8 mouse cellular contexts compared by ENCODE assay signal in genomic region chr7:80231971-80232488, GRCm38 (mm10). TPM values are rescaled to one million over a fixed set of nuclear protein-coding genes. Genes with fewer than 3 reads are reported as not detected.
DNase-seq lines count a peak whose midpoint lies in the region; ATAC-seq and TF ChIP-seq lines count a peak whose summit lies in the region.

No protein-coding gene starts in this region.

- H3K27me3 ChIP-seq in intestine, embryonic 14.5 days (replicated peaks; ENCODE audit: control insufficient read depth, insufficient read depth, low read length): no peaks in the 10 kb centered on the region
- H3K27me3 ChIP-seq in lung, embryonic 14.5 days (ENCODE audit: insufficient read depth, low read length): no peaks in the 10 kb centered on the region

- under 1% methylated on average over 29 of the region's 29 CpGs for WGBS in intestine, embryonic 14.5 days
- WGBS in lung, embryonic 14.5 days: 1% methylated on average over 29 of the region's 29 CpGs

- H3K27ac ChIP-seq in left cerebral cortex, adult 2 months: peak overlapping the region; percentile 63
- H3K27ac ChIP-seq in brown adipose tissue, adult 24 weeks (replicated peaks; ENCODE audit: low read depth, low read length): peak overlapping the region; percentile 22; the same call in 1 of the 2 replicates
- peak overlapping the region; percentile 61 for H3K27ac ChIP-seq in intestine, embryonic 14.5 days (ENCODE audit: low read depth)
- peak overlapping the region; percentile 67 for H3K27ac ChIP-seq in lung, embryonic 14.5 days (ENCODE audit: low read depth)

- intact Hi-C loops in left cerebral cortex, adult 2 months (cut with DNase I): no loop called here
- intact Hi-C loops in left cerebral cortex, postnatal 25 days (cut with DNase I): no loop called here

- peak overlapping the region; percentile 77 for H3K4me3 ChIP-seq in left cerebral cortex, adult 2 months
- H3K4me3 ChIP-seq in brown adipose tissue, adult 24 weeks (ENCODE audit: insufficient read depth, low read depth, low read length): peak overlapping the region; percentile 77
- H3K4me3 ChIP-seq in intestine, embryonic 14.5 days (ENCODE audit: low read depth, low read length): peak overlapping the region; percentile 66
- peak overlapping the region; percentile 66 for H3K4me3 ChIP-seq in lung, embryonic 14.5 days (ENCODE audit: low read depth, low read length)

- no peak for TF ChIP-seq CTCF in left cerebral cortex, adult 2 months (IDR thresholded peaks at IDR 0.05)
- no peak for TF ChIP-seq CTCF in lung, embryonic 14.5 days (IDR thresholded peaks at IDR 0.05; ENCODE audit: low read depth)

- H3K9ac ChIP-seq in intestine, embryonic 14.5 days (ENCODE audit: low read length): peak overlapping the region; percentile 49
- peak overlapping the region; percentile 56 for H3K9ac ChIP-seq in lung, embryonic 14.5 days

- H3K4me2 ChIP-seq in intestine, embryonic 14.5 days (ENCODE audit: low read length): peak overlapping the region; percentile 85
- peak overlapping the region; percentile 97 for H3K4me2 ChIP-seq in lung, embryonic 14.5 days

- peaks cover 11% of the 10 kb centered on the region for H3K36me3 ChIP-seq in intestine, embryonic 14.5 days (ENCODE audit: control insufficient read depth, insufficient read depth, low read length)
- H3K36me3 ChIP-seq in lung, embryonic 14.5 days (ENCODE audit: insufficient read depth): peaks cover 13% of the 10 kb centered on the region

- DNase-seq in left cerebral cortex, adult 2 months (ENCODE audit: extremely low spot score in 1 of 2, low spot score in 2 of 2): no peak
- DNase-seq in left cerebral cortex, adult 18-20 months (ENCODE audit: low spot score in 2 of 2): no peak
- DNase-seq in intestine, embryonic 14.5 days (ENCODE audit: low spot score): no peak
- peak; percentile 37 for DNase-seq in lung, embryonic 14.5 days
- DNase-seq in left cerebral cortex, postnatal 25 days (ENCODE audit: low spot score in 2 of 2): no peak
- DNase-seq in left cerebral cortex, adult 11 months (ENCODE audit: low spot score): no peak
- no peak for DNase-seq in adrenal gland, postnatal 25 days

- ATAC-seq in intestine, embryonic 14.5 days (replicated peaks; ENCODE audit: low FRiP score, low TSS enrichment, low read depth): peak; percentile 54
- ATAC-seq in lung, embryonic 14.5 days (ENCODE audit: insufficient read depth): peak; percentile 47

- 0 out of 2 replicates have a peak, but pooled peaks cover 2% of the 10 kb centered on the region for H3K4me1 ChIP-seq in brown adipose tissue, adult 24 weeks (ENCODE audit: control insufficient read depth, insufficient read depth, insufficient read length, low read length)
- H3K4me1 ChIP-seq in intestine, embryonic 14.5 days (replicated peaks; ENCODE audit: control insufficient read depth, insufficient read depth, low read length): peaks cover 12% of the 10 kb centered on the region; the same call in 1 of the 2 replicates
- 0 out of 2 replicates have a peak, but pooled peaks cover 3% of the 10 kb centered on the region for H3K4me1 ChIP-seq in lung, embryonic 14.5 days (ENCODE audit: insufficient read depth)

- H3K9me3 ChIP-seq in intestine, embryonic 14.5 days (ENCODE audit: control insufficient read depth, low read length): no peaks in the 10 kb centered on the region
- H3K9me3 ChIP-seq in lung, embryonic 14.5 days (ENCODE audit: low read depth, low read length): no peaks in the 10 kb centered on the region

RNA-seq across cellular contexts. Expression of gene Cib1, which starts 0.6 kb away (rescaled TPM):
- 10 to 100 TPM; 21.7 to 22.4 TPM for total RNA-seq in left cerebral cortex, adult 2 months (2021)
- 10 to 100 TPM; 20.4 to 24.3 TPM for total RNA-seq in left cerebral cortex, adult 18-20 months (2021)
- polyA plus RNA-seq in brown adipose tissue, adult 24 weeks (2012; ENCODE audit: insufficient read depth, insufficient read length, missing spikeins): 56.7 and 63.4 TPM in 2 replicates
- polyA plus RNA-seq in intestine, embryonic 14.5 days (2014; fragmentation: Nextera tagmentation; extraction: Ambion mirVana): 129 and 156 TPM in 2 replicates
- polyA plus RNA-seq in lung, embryonic 14.5 days (2014; fragmentation: Nextera tagmentation; extraction: Ambion mirVana): 66.4 and 67.4 TPM in 2 replicates
- 10 to 100 TPM; 18.4 to 19.9 TPM for total RNA-seq in left cerebral cortex, postnatal 25 days (2021)
- total RNA-seq in adrenal gland, postnatal 25 days (2021): 62.4 and 68.2 TPM in 2 replicates

RNA-seq across cellular contexts. Expression of gene Gdpgp1, which starts 0.6 kb away (rescaled TPM):
- total RNA-seq in left cerebral cortex, adult 2 months (2021): 1 to 10 TPM; 6.1 to 7.5 TPM
- 1 to 10 TPM; 5.3 to 6.4 TPM for total RNA-seq in left cerebral cortex, adult 18-20 months (2021)
- polyA plus RNA-seq in brown adipose tissue, adult 24 weeks (2012; ENCODE audit: insufficient read depth, insufficient read length, missing spikeins): 0.71 and 2.9 TPM in 2 replicates
- 4.4 and 4.5 TPM in 2 replicates for polyA plus RNA-seq in intestine, embryonic 14.5 days (2014; fragmentation: Nextera tagmentation; extraction: Ambion mirVana)
- polyA plus RNA-seq in lung, embryonic 14.5 days (2014; fragmentation: Nextera tagmentation; extraction: Ambion mirVana): 3.9 and 4.0 TPM in 2 replicates
- 1 to 10 TPM; 5.9 to 6.6 TPM for total RNA-seq in left cerebral cortex, postnatal 25 days (2021)
- total RNA-seq in adrenal gland, postnatal 25 days (2021): 5.6 and 6.0 TPM in 2 replicates

RNA-seq across cellular contexts. Expression of gene Ttll13, which starts 14.1 kb away (rescaled TPM):
- total RNA-seq in left cerebral cortex, adult 2 months (2021): 1 to 10 TPM; 2.0 to 2.8 TPM
- total RNA-seq in left cerebral cortex, adult 18-20 months (2021): 1 to 10 TPM; 1.9 to 3.0 TPM
- not detected in 2 replicates for polyA plus RNA-seq in brown adipose tissue, adult 24 weeks (2012; ENCODE audit: insufficient read depth, insufficient read length, missing spikeins)
- polyA plus RNA-seq in intestine, embryonic 14.5 days (2014; fragmentation: Nextera tagmentation; extraction: Ambion mirVana): 0.56 and 0.66 TPM in 2 replicates
- 0.50 and 0.71 TPM in 2 replicates for polyA plus RNA-seq in lung, embryonic 14.5 days (2014; fragmentation: Nextera tagmentation; extraction: Ambion mirVana)
- total RNA-seq in left cerebral cortex, postnatal 25 days (2021): 1 to 10 TPM; 1.1 to 2.2 TPM
- 0.57 and 2.1 TPM in 2 replicates for total RNA-seq in adrenal gland, postnatal 25 days (2021)

RNA-seq across cellular contexts. Expression of gene Ngrn, which starts 29.0 kb away (rescaled TPM):
- total RNA-seq in left cerebral cortex, adult 2 months (2021): 10 to 100 TPM; 40.8 to 45.3 TPM
- 10 to 100 TPM; 41.8 to 47.0 TPM for total RNA-seq in left cerebral cortex, adult 18-20 months (2021)
- 26.1 and 27.5 TPM in 2 replicates for polyA plus RNA-seq in brown adipose tissue, adult 24 weeks (2012; ENCODE audit: insufficient read depth, insufficient read length, missing spikeins)
- polyA plus RNA-seq in intestine, embryonic 14.5 days (2014; fragmentation: Nextera tagmentation; extraction: Ambion mirVana): 51.1 and 51.4 TPM in 2 replicates
- 40.1 and 41.0 TPM in 2 replicates for polyA plus RNA-seq in lung, embryonic 14.5 days (2014; fragmentation: Nextera tagmentation; extraction: Ambion mirVana)
- total RNA-seq in left cerebral cortex, postnatal 25 days (2021): 10 to 100 TPM; 43.5 to 45.1 TPM
- 50.3 and 64.1 TPM in 2 replicates for total RNA-seq in adrenal gland, postnatal 25 days (2021)

RNA-seq across cellular contexts. Expression of gene Vps33b, which starts 37.4 kb away (rescaled TPM):
- total RNA-seq in left cerebral cortex, adult 2 months (2021): 10 to 100 TPM; 21.5 to 23.2 TPM
- total RNA-seq in left cerebral cortex, adult 18-20 months (2021): 10 to 100 TPM; 18.8 to 21.6 TPM
- polyA plus RNA-seq in brown adipose tissue, adult 24 weeks (2012; ENCODE audit: insufficient read depth, insufficient read length, missing spikeins): 4.1 and 6.4 TPM in 2 replicates
- 11.4 and 16.6 TPM in 2 replicates for polyA plus RNA-seq in intestine, embryonic 14.5 days (2014; fragmentation: Nextera tagmentation; extraction: Ambion mirVana)
- 11.6 and 12.1 TPM in 2 replicates for polyA plus RNA-seq in lung, embryonic 14.5 days (2014; fragmentation: Nextera tagmentation; extraction: Ambion mirVana)
- 10 to 100 TPM; 20.2 to 20.6 TPM for total RNA-seq in left cerebral cortex, postnatal 25 days (2021)
- 23.9 and 29.9 TPM in 2 replicates for total RNA-seq in adrenal gland, postnatal 25 days (2021)
